Mouse (Mus musculus) adrenal gland, postnatal 14 days (tissue): ENCODE measurements at regions not wholly inside any gene's neighbourhood (a gene's known extent, or its start where the extent isn't known, plus 50 kb on each side); places are given as distances from the start of the nearest gene placed in this dataset.
A peak's percentile ranks its signal among the peaks of the same experiment; 100 is the strongest.

Source experiments
- DNase-seq: peaks from one replicate; pipeline ENCODE4 v3.0.0; 2021; ENCODE audit warnings: mixed read lengths

GRCm38 (mm10) chr17:63003911-63004310 is 122.8 kb upstream of the Efna5 start:
- no peak for DNase-seq

GRCm38 (mm10) chr17:63002729-63003128 is 121.6 kb upstream of the Efna5 start:
- no peak for DNase-seq

GRCm38 (mm10) chr17:63001898-63002297 is 120.8 kb upstream of the Efna5 start:
- DNase-seq = no peak

GRCm38 (mm10) chr17:62997691-62998090 is 116.6 kb upstream of the Efna5 start:
- peak; percentile 83 for DNase-seq

- no peak for DNase-seq
Observed at GRCm38 (mm10) chr17:62995316-62995715, 114.2 kb upstream of the Efna5 start.

- DNase-seq = no peak
Observed at GRCm38 (mm10) chr17:62992977-62993376, 111.9 kb upstream of the Efna5 start.

- no peak for DNase-seq
Observed at GRCm38 (mm10) chr17:62986304-62986703, 105.2 kb upstream of the Efna5 start.

- DNase-seq = peak; percentile 20
Observed at GRCm38 (mm10) chr17:62980337-62980736, 99.2 kb upstream of the Efna5 start.

GRCm38 (mm10) chr17:62977561-62977960 is 96.4 kb upstream of the Efna5 start:
- no peak for DNase-seq

GRCm38 (mm10) chr17:62977136-62977535 is 96.0 kb upstream of the Efna5 start:
- DNase-seq = no peak

GRCm38 (mm10) chr17:62974627-62975279 is 93.6 kb upstream of the Efna5 start:
- DNase-seq = no peak

GRCm38 (mm10) chr17:62969025-62969424 is 87.9 kb upstream of the Efna5 start:
- DNase-seq = no peak

GRCm38 (mm10) chr17:62963824-62964223 is 82.7 kb upstream of the Efna5 start:
- no peak for DNase-seq

GRCm38 (mm10) chr17:62962292-62962618 is 81.1 kb upstream of the Efna5 start:
- no peak for DNase-seq

GRCm38 (mm10) chr17:62961596-62962291 is 80.6 kb upstream of the Efna5 start:
- DNase-seq = no peak

GRCm38 (mm10) chr17:62959146-62959545 is 78.0 kb upstream of the Efna5 start:
- no peak for DNase-seq

- no peak for DNase-seq
Observed at GRCm38 (mm10) chr17:62947537-62948193, 66.5 kb upstream of the Efna5 start.

GRCm38 (mm10) chr17:62940573-62941252 is 59.6 kb upstream of the Efna5 start:
- no peak for DNase-seq

GRCm38 (mm10) chr17:62939930-62940572 is 58.9 kb upstream of the Efna5 start:
- no peak for DNase-seq

- DNase-seq = no peak
Observed at GRCm38 (mm10) chr17:62939171-62939570, 58.1 kb upstream of the Efna5 start.
